In the genomic region with DNA sequence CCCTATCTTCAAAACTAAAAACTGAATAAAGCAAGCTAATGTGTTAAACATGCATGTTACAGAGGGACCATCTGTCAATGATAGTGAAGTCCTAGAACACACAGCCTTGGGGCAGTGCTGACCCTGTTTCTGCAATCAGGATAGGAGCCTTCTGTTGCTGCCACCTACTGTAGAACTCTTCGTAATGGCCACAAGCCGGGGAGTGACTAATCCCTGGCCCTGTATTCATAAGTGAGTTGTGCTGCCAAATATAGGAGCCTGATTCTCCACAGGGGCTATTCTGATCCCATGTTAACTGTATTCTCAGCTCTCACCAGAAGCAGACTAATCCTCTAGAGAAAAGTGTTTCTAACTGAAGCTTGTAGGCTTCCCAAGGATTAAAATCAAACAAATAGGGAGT, we compare ENCODE assay signal across 11 mouse cellular contexts. TPM values are rescaled to one million over a fixed set of nuclear protein-coding genes. Genes with fewer than 3 reads are reported as not detected.
A peak's percentile ranks its signal among the peaks of the same experiment; 100 is the strongest.
DNase-seq lines count a peak whose midpoint lies in the region; ATAC-seq and TF ChIP-seq lines count a peak whose summit lies in the region.
"Had no signal": no experiment of that assay in that cellular context is flagged by ENCODE, and none has a peak within 500 bp of the region (broad histone marks: within the 10 kb centered on the region; RNA-seq: fewer than 3 reads in every experiment).

No protein-coding gene starts in this region.

- no peak overlapping the region for H3K4me3 ChIP-seq in heart, postnatal 0 days (ENCODE audit: low read depth, low read length)
- no peak overlapping the region for H3K4me3 ChIP-seq in midbrain, embryonic 15.5 days
- H3K4me3 ChIP-seq: hindbrain, embryonic 12.5 days; limb, embryonic 15.5 days had no signal

- peak; percentile 53 for TF ChIP-seq CTCF in heart, postnatal 0 days (IDR thresholded peaks at IDR 0.05; ENCODE audit: low read depth)

- ATAC-seq in heart, postnatal 0 days (ENCODE audit: insufficient read depth, low read depth) = peak; percentile 81
- no peak for ATAC-seq in midbrain, embryonic 15.5 days (replicated peaks)

- 24% methylated on average over 2 of the region's 2 CpGs for WGBS in heart, postnatal 0 days
- WGBS in midbrain, embryonic 15.5 days = 46% methylated on average over 2 of the region's 2 CpGs

- TF ChIP-seq EP300 in heart, postnatal 0 days (IDR thresholded peaks at IDR 0.05; ENCODE audit: low read depth) = no peak

- no peaks in the 10 kb centered on the region; the same call in none of the 2 replicates for H3K36me3 ChIP-seq in heart, postnatal 0 days (replicated peaks; ENCODE audit: control insufficient read depth, insufficient read depth, low read length)
- H3K36me3 ChIP-seq in midbrain, embryonic 15.5 days (replicated peaks) = 0 out of 2 replicates have a peak, but pooled peaks cover 6% of the 10 kb centered on the region

- no peak overlapping the region for H3K4me2 ChIP-seq in heart, postnatal 0 days (ENCODE audit: low read depth, low read length)
- H3K4me2 ChIP-seq in midbrain, embryonic 15.5 days = no peak overlapping the region
- H3K4me2 ChIP-seq: hindbrain, embryonic 12.5 days; limb, embryonic 15.5 days had no signal

- H3K27ac ChIP-seq in heart, postnatal 0 days (ENCODE audit: low read depth) = peak overlapping the region; percentile 49
- H3K27ac ChIP-seq in midbrain, embryonic 15.5 days = no peak overlapping the region
- H3K27ac ChIP-seq: hindbrain, embryonic 12.5 days; limb, embryonic 15.5 days had no signal

- peak; percentile 25 for DNase-seq in heart, adult 8-10 months (ENCODE audit: low spot score)
- no peak for DNase-seq in heart, postnatal 25 days (ENCODE audit: low spot score)
- DNase-seq in Muller cell, postnatal 12 days (ENCODE audit: inconsistent ontology term) = peak; percentile 24
- peak; percentile 90 for DNase-seq in brain, adult 2 months (ENCODE audit: low read depth, low spot score)
- DNase-seq in heart, postnatal 0 days (ENCODE audit: low spot score) = peak; percentile 67
- DNase-seq in spleen, adult 12 weeks (ENCODE audit: low spot score) = no peak
- no peak for DNase-seq in layer of hippocampus, postnatal 14 days (ENCODE audit: low spot score in 2 of 2)

- no peaks in the 10 kb centered on the region for H3K9me3 ChIP-seq in heart, postnatal 0 days (replicated peaks; ENCODE audit: control insufficient read depth, low read length)
- H3K9me3 ChIP-seq in midbrain, embryonic 15.5 days = no peaks in the 10 kb centered on the region
- H3K9me3 ChIP-seq: G1E; hindbrain, embryonic 12.5 days; limb, embryonic 15.5 days had no signal

- no peaks in the 10 kb centered on the region for H3K27me3 ChIP-seq in heart, postnatal 0 days (ENCODE audit: control insufficient read depth, insufficient read depth, low read length)
- H3K27me3 ChIP-seq in midbrain, embryonic 15.5 days (replicated peaks) = no peaks in the 10 kb centered on the region
- H3K27me3 ChIP-seq: hindbrain, embryonic 12.5 days; limb, embryonic 15.5 days had no signal

- no peaks in the 10 kb centered on the region for H3K4me1 ChIP-seq in heart, postnatal 0 days (ENCODE audit: control insufficient read depth, insufficient read depth)
- no peaks in the 10 kb centered on the region for H3K4me1 ChIP-seq in midbrain, embryonic 15.5 days
- H3K4me1 ChIP-seq: hindbrain, embryonic 12.5 days; limb, embryonic 15.5 days had no signal

- no peak overlapping the region for H3K9ac ChIP-seq in heart, postnatal 0 days (replicated peaks; ENCODE audit: low read depth, low read length)
- H3K9ac ChIP-seq in midbrain, embryonic 15.5 days = no peak overlapping the region
- H3K9ac ChIP-seq: hindbrain, embryonic 12.5 days; limb, embryonic 15.5 days had no signal

- intact Hi-C loops in heart, postnatal 25 days (cut with DNase I) = no loop called here

RNA-seq across cellular contexts. Expression of a gene that starts 9.4 kb away (rescaled TPM):
- 10 to 100 TPM; 31.0 to 34.3 (median 33.3) TPM for total RNA-seq in heart, adult 8-10 months (2022)
- total RNA-seq in heart, postnatal 25 days (2021) = 10 to 100 TPM; 32.7 to 35.8 TPM
- 42.0 and 45.0 TPM in 2 replicates for total RNA-seq in heart, postnatal 0 days (2014; rRNA removed; ENCODE audit: low replicate concordance)
- 46.8 and 48.3 TPM in 2 replicates for polyA plus RNA-seq in heart, postnatal 0 days (2015; fragmentation: Nextera tagmentation; extraction: Ambion mirVana)
- total RNA-seq in layer of hippocampus, postnatal 14 days (2021) = 10 to 100 TPM; 37.7 to 40.0 TPM
- 83.4 and 89.1 TPM in 2 replicates for polyA plus RNA-seq in midbrain, embryonic 15.5 days (2015; fragmentation: Nextera tagmentation; extraction: Ambion mirVana)

RNA-seq across cellular contexts. Expression of a gene that starts 50.7 kb away (rescaled TPM):
- total RNA-seq in heart, adult 8-10 months (2022) = 10 to 100 TPM; 27.6 to 29.7 (median 28.3) TPM
- 10 to 100 TPM; 24.5 to 27.6 TPM for total RNA-seq in heart, postnatal 25 days (2021)
- total RNA-seq in heart, postnatal 0 days (2014; rRNA removed; ENCODE audit: low replicate concordance) = 18.6 and 23.5 TPM in 2 replicates
- 21.6 and 22.0 TPM in 2 replicates for polyA plus RNA-seq in heart, postnatal 0 days (2015; fragmentation: Nextera tagmentation; extraction: Ambion mirVana)
- total RNA-seq in layer of hippocampus, postnatal 14 days (2021) = 10 to 100 TPM; 49.2 to 55.2 TPM
- polyA plus RNA-seq in midbrain, embryonic 15.5 days (2015; fragmentation: Nextera tagmentation; extraction: Ambion mirVana) = 39.3 and 40.3 TPM in 2 replicates

Comparison
In these comparisons a context has a peak if more than half of its experiments do, and no peak if none do; other contexts are left out.
1. DNase-seq: peak in heart, adult 8-10 months (single experiment), Muller cell, postnatal 12 days (single experiment), brain, adult 2 months (single experiment) and heart, postnatal 0 days (single experiment); none in heart, postnatal 25 days (single experiment), spleen, adult 12 weeks (single experiment) and layer of hippocampus, postnatal 14 days (0 of 2).